Mouse (Mus musculus) retina, adult 2 months (tissue): ENCODE data around the gene Faap24.
A peak's percentile ranks its signal among the peaks of the same experiment; 100 is the strongest.

Experiments
- DNase-seq: peaks from one replicate; pipeline ENCODE4 v3.0.0-alpha.2; 2012; ENCODE audit warnings: low read depth, low spot score

Gene Faap24

DNA sequence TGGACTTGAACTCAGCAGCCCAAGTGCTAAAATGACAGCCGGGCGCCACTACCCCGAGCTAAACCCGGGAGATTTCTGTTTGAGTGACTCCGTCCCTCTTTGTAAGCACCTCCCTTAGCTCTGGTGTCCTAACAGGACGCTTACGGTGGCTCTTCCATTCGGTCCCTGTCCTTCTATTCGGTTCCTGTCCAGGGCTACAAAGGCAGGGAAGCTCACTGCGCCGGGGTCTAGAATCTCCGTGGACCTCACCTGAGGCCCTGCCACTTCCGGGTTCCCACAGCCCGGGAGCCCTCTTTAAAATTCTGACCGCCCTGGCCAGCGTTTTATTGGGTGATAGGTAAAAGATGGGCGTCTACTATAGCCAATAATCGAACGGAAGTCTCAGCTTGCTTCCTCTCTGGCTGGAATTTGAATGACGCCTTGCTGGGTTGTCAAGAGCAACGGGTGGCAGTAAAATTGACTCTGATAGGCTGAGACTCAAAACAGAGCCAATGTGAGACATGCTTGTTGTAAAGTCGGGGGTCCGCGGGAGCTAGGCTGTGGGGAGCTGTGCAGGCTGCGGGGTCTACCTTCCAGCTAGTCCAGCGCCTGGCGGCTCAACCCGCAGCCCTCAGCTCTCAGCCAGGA is at the start of gene Faap24, which contains the start of gene Cep89:
Gene Faap24, minus strand, starts transcription at position 295 of the 627 bp plus-strand sequence.
Gene Cep89, plus strand, starts transcription at position 494 of the 627 bp plus-strand sequence.
- peak; percentile 98 for DNase-seq

DNA sequence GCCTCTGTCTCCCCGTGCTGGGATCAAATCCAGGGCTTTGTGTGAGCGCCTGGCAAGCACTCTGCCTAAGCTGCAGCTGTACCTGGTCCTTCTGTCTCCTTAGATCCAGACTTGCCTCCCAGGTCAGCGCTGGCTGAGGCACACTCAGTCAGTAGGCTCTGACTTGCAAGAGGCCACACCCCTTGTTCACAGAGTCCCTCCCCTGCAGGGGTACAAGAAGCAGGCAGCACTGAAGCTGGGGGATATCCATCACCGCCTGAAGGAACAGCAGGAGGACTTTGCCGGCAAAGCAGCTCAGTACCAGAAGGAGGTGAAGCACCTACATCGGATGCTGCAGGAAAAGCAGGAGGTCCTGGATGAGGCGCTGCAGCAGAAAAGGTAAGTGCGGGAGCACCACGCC is 38.6 kb upstream of the Faap24 start:
- no peak for DNase-seq

DNA sequence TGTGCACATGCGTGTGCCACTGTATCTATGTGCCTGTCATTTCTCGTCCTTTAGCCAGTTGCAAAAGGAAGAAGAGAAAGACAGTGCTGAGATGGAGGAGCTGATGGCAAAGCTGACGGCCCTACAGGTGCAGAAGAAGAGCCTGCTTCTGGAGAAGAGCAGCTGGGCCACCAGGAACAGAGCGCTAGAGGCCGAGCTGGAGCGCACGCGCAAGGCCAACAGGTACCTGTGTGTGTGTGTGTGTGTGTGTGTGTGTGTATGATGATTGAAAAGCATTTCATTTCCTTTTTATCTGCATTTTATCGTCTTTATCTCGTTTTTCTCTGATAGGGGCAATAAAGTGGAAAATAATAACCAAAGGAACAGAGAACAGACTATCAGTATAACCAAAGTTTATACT is 31.5 kb upstream of the Faap24 start:
- DNase-seq, result no peak

DNA sequence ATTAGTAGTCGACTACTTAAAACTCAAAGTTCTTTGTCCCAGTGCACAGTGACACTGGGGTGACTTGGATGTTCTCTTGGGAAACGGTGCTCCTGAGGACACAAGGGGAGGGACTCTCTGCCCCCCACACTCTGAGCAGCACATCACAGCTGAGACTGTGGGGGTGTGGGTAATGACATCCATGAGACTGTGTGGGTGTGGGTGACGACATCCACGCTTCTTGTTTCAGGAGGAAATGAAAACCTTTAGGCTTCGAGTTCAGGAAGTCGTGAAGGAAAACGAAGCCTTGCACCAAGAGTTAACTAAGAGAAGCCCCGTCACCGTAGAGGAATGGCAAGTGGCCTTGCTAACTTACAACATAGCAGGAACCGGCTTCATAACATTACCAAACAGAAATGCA is 26.4 kb upstream of the Faap24 start:
- DNase-seq, result no peak

DNA sequence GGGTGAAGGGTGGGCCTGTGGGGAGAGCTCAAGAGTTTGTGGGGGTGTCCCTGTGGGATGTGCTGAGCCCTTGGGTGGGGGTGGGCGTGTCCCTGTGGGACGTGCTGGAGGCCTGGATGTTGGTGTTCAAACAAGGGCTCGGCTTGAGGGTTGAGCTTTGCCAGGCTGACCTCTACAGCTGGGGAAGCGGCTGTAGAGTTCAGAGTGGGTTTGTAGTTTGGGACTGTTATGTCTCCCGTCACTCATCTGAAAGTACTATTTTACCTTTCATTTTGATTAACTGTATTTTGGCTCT is 20.0 kb upstream of the Faap24 start:
- no peak for DNase-seq

DNA sequence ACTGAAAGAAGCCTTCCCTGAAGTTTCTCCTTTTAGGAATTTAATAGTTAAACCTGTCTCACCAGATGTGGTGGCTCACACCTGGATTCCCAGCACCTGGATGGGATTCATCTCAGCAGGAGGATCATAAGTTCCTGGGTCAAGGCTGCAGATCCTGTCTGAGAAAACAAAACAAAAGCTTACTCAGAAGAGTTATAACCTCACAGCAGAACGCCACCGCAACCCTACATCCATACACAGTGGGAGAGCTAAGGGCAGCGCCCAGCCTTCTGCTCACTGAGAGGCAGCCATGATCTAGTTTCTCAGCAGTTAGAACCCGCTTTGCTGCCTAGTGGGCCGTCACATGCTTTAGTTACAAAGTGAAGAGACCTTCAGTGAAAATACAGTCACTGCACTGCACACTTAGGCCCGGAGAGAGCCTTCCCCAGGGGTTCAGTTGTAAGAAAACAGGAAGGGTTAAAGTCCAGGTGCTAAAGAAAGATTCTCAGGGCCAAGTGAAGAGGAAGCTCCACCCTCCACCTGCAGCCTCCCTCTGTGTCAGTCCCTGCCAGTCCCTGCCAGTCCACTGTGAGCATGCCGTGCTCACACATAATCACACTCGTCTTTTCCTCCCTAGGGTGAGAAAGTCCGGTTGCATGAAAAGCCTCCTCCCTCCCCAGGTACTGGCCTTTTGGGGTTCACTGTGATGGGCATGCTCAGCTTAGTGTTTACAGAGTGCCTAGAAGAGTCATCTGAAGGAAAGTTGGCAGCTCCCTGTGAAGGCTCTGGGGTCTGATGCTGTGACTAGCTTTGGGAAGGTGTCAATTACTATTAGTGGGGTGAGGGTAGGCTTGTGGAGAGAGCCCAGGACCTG is 19.4 kb upstream of the Faap24 start:
- no peak for DNase-seq

DNA sequence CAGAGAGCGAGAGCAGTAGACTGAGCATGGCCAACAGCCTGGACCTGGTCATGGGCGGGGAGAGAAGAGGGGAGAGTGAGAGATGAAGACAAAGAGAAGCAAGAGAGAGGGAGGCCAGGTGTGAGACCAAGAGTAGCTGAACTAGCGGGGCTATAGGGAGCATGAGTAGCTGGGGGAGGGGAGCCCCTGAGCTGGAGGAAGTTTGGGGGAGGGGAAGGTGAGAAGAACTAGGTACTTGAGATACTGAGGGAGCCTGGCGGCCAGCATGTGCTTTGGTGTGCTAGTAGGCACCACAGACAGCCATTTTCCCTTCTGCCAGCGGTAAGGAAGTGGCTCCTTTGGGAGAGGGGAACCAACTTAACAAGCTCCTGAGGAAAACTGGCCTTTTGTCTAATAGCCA is 18.6 kb upstream of the Faap24 start:
- no peak for DNase-seq

DNA sequence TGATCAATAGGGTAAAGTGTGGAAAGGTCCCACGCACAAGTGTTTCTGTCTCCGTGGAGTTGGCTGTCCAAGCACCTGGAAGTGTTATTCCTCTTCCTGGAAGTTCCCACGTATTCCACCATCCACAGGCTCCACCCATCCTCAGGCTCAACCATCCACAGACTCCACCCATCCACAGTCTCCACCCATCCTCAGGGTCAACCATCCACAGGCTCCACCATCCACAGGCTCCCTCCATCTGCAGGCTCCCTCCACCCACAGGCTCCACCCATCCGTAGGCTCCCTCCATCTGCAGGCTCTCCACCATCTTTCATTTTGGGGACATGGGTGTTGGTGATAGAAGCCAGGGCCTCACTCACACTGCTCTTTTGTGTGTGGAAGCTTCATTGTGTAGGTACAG is 4.5 kb upstream of the Faap24 start:
- DNase-seq, result no peak

DNA sequence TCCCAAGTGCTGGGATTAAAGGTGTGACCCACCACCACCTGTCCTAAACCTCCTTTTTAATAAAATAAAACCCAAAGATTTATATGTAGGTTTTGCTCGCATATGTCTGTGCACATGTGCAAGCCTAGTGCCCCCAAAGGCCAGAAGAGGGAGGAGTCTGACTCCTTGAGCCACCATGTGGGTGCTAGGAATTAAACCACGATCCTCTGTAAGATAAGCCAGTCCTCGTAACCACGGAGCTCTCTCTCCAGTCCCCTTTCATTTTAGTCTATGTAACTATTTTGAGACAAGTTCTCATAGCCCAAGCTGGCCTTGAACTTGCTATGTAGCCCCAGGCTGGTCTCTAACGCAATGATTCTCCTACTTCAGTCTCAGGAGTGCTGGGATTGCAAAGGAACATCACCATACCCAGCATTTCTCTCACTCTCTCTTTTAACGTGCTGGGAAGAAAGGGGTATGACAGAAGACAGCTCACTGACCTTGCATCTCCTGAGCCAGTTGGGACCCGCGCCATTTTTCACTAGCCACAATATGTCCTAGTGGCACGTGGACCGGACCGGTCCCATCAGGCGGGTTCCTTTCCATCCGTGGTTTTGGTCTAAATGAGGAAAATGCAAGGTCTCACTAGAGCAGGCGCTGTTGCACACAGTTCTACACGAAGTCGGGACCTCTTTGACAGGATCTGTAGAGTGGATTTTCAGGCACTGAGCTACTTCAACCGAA is 741 bp downstream of the Faap24 start:
- DNase-seq, result no peak

DNA sequence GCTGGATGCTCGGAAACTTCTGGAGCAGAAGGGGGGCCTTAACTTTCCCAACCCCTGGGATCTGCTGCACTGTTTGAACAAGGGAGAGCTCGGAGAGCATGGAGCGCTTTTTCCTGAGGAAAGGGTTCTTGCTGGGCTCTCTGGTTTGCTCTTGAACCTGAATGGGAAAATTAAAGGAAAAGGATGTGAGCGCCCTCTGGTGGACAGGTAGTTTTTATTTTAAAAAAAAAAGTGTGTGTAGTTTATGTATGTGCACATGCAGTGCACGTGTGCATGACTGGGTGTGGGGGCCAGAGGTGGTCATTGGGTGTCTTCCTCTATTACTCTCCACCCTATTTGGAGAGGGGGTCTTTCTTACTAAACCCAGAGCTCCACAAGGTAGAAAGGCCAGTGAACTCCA is 3.7 kb downstream of the Faap24 start:
- DNase-seq, result no peak

DNA sequence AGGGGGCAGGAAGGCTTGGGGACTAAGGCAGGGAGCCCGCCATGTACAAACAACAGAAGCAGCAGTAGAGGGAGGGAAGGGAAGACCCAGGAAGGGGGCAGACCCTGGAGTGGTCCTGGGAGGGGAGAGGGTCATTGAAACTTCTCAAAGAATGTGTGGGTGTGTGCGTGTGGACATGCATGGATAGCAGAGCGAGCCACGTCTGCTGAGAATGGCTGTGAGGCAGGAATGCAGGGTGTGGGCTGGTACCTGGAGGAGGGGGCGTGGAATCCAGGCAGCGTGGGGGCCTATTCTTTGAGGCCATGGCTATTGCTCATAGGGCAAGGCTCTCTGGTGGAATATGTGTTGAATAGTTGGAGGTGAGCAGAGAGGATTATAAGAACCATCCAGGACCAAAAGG is 7.9 kb downstream of the Faap24 start:
- DNase-seq, result no peak

DNA sequence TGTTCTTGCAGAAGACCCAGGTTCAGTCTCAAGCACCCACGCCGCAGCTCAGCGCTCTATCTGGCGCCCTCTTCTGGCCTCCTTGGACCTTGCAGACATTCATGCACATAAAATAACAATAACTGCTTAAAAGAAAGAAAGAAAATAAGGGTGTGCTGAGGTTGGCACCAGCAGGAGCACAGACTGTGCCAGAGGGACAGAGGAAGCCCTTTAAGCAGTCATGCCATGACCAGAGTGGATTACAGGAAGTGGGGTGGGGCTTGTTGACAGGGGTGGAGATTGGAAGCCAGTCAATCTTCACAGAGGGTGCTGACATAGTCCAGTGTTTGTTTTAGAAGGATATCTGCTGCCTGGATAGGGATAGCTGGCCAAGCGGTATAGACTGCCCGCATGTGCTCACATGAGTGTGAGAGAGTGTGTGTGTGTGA is 10.1 kb downstream of the Faap24 start:
- no peak for DNase-seq

DNA sequence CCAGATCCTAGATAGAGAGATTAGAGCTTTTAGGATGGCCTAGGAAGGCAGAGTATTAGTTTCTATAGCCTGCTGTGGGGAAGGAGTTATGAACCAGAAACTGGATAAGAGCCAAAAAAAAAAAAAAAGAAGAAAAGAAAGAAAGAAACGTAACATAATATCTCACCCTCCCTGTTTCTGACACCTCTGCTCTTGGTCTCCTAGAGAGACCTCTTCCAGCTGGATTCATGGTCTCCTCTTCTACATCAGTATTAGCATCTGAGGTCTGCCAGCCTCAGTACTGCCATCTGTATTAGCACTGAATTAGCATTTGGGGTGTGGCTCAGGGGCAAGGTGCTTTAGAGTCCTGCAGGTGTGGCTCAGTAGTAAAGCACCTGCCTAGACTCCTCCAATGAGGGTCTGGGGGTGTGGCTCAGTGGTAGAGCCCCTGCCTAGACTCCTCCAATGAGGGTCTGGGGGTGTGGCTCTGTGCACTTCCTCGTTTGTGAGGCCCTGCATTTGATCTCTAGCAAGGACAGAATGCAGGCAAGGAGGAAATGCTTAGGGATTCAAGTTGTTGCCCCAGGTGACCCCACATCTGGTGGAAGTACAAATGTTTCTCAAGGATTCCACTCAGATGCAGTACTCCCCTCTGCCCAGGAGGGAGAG is 13.8 kb downstream of the Faap24 start:
- no peak for DNase-seq

DNA sequence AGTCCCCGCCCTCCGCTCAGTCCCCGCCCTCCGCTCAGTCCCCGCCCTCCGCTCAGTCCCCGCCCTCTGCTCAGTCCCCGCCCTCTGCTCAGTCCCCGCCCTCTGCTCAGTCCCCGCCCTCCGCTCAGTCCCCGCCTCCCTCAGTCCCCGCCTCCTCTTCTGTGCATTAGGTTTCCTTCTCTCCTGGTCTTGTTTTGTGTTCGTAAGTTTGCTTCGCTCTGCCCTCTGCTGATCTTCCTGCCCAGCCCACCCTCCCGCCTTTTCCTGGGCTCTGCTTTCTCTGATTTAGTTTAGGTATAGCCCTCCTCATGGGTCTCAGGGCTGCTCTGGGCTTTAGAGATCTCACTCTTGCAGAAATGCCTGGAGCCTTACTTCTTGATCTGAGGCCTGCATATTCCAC is 14.8 kb downstream of the Faap24 start:
- no peak for DNase-seq

DNA sequence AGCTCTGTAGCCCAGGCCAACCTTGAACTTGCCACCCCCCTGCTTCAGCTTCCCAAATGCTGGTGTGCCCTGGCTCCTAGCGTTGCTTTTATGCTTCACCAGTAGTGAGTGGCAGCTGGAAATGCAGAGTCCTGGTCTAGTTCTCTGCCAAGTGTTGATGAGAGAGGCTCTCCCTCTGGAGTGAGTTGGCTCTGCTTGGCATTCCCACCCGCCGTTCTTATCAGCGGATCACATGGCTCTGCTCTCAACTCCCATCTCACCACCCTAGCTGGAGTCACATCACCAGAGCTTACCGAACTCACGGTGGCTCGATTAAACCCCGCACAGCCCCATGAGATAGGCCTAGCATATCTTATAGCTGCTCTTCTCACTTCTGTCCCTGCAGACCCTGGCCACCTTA is 16.3 kb downstream of the Faap24 start:
- DNase-seq, result no peak

DNA sequence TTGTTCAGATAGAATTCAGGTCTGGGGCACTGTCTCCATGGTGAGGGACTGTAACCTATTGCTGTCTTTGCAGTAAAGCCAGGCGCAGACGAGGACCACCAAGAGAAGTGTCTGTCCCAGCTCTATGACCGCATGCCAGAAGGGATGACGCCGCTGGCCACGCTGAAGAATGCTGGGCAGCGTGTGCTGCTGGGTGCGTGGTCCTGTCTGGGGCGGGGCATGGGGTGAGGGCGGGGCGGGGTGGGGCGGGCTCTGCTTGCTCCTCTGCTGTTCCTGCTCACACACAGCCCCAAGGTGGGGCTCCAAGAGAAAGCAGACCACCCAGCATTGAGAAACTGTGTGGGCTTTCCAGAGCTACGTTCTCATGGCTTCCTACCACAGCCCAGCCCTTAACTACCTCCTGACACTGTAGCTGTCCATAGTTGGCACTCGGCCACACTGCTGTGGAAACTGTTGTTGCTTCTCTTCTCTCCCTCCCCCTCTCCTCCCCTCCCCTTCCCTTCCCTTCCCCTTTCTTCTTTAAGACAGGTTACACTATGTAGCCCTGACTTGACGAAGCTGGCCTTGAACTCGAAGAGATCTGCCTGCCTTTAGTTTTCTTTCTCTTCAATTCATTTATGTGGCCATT is 17.0 kb downstream of the Faap24 start:
- DNase-seq, result no peak

DNA sequence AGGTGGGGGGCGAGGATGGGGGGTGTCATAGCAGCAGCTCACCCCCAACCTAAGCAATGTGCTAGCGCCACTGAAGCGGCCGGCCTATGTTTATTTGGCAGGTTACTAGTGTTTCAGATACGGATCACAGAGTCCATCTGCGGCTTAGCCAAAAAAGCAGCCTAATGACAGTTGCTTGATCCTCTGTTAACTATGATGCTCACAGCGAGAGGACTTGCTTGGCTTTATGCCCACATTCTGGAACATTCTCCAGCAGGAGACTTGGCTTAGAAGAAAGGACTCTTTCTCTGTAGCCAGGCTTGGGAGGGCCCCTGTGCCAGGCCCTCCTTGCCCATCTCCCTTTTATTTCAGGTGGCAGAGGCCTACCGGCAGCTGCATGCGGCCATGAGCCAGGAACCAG is 20.0 kb downstream of the Faap24 start:
- peak; percentile 8 for DNase-seq

DNA sequence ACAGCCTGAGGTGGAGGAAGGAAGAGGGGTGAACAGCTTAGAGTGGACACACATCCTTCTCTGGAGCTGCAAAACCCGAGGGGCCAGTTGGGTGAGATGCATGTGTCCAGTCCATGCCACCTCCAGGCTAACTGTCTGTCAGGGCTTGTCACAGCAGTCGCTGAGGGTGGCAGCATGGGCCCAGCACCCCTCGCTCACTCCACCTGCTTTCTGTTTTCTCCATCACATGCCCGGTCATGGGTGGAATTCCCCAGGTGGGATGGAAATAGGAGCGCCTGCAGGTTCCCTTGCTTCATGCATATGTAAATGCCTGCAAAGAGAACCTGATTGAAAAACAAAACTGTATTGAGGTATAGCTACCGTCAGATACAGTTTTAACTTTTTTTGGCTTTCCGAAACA is 22.4 kb downstream of the Faap24 start:
- no peak for DNase-seq

DNA sequence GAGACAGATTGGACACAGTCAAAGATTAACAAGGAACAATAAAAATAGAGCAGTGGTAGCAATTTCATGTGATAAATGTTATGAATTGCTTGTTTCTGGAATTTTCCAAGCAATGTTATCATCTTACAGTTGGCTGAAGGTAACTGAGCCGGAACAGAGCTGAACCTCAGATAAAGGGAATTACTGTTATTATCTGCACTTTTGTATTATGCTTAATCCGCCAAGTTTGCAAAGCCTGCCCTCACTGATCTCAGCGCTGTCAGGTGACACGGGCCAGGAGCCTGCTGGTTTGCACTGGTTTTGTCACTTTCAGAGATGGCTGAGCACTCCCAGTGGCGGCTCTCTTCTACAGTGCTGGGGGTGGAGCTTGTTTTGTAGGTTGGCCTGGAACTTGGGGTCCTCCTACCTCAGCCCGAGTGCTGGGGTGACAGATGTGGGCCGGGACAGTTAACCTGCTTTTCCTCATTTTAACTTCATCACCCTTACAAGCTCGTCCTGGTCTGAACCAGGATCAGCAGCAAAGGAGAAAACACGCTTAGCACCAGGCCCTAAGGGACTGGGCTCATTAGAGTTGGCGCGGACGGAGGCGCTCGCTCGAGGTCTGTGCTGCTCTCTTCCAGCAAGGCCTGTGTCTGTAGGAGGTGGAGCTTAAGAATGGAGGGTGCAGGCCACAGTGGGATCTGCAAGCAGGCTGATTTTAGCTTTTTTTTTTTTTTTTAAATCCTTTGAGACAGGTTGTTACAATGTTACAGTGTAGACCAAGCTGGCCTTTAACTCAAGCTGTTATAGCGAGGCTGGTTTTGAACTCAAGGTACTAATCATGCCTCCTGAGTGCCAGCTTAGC is 23.3 kb downstream of the Faap24 start:
- DNase-seq, result no peak

DNA sequence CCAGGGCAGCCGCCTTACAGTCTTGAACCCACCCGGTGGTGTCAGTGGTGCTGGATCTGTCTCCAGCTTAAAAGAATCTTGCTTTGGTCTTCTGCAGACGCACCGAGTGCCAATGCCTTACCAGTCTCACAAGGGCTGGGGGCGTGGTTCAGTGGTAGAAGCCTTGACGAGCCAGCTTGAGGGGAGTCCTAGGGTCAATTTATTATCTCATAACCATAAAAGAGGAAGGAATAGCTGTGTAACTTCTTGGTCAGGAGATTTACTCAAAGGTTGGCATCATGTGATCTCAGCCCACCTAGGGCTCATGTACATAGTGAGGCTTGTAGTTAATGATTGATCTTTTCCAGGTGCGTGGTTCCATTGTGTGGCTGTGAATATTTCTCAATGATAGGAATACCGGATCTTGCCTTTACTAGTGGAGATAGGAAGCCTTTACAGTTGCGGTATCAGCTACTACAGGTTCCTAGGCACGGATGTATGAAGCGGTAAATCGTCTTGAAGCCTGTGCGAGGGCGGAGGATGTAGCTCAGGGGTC is 24.1 kb downstream of the Faap24 start:
- DNase-seq, result no peak

DNA sequence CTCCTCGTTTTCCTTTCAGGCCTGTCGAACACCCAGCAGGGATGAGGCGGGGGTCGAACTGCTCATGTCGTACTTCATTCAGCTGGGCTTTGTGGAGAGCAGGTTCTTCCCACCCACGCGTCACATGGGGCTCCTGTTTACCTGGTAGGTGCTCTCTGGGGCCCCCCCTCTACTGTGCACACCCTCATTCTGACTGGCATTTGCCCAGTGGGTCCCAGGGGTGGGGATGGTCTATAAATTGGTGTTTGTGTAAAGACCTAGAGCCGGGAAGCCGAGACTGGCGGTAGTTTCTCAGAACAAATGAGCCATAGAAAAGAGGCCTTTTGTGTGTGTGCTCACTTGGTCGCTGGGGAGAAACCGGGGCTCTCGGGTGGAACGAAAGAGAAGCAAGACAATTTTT is 25.5 kb downstream of the Faap24 start:
- no peak for DNase-seq
